Mouse (Mus musculus) mouse embryonic stem cell (cell line): ENCODE data around the gene Asf1a.
"Not testable (repeated sequence)": the region's sequence is repeated elsewhere in the genome, so short reads cannot be mapped to it uniquely, and the experiment has no call there.

Experiments used
- in situ Hi-C, 2 experiments: fragments of 300-500 bp; cut with MboI; formaldehyde crosslinking; loops; 1 replicate in 1 of 2; 3 replicates in 1 of 2; pipeline ENCODE4 v1.14.3; 2019 to 2020; ENCODE audit warnings: low sequenced_read_pairs in 2 of 2, low pct_unique_long_range_greater_than_20kb in 1 of 2, mixed read lengths in 1 of 2; ENCODE audit not compliant: unreplicated experiment in 1 of 2

The Asf1a gene

DNA sequence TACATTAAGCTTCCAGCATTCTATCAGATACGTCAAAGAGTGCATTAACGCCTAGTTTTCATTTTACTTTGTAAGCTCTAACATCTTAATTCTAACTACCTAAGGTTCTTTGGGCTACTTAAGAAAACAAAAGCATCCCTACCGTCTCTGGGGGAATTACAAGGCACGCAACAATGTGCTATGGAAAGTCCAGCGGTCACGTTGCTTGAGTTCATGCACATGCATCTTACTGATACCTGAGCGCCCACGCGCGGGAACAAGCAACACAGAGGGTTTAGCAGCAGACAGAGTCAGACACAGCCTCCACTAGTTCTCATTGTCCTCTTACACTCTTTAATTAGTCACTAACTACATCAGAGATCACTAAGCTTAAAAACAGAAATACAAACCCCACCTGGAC lies 37.6 kb downstream of the Asf1a start:
- in situ Hi-C loops: no loop called here

DNA sequence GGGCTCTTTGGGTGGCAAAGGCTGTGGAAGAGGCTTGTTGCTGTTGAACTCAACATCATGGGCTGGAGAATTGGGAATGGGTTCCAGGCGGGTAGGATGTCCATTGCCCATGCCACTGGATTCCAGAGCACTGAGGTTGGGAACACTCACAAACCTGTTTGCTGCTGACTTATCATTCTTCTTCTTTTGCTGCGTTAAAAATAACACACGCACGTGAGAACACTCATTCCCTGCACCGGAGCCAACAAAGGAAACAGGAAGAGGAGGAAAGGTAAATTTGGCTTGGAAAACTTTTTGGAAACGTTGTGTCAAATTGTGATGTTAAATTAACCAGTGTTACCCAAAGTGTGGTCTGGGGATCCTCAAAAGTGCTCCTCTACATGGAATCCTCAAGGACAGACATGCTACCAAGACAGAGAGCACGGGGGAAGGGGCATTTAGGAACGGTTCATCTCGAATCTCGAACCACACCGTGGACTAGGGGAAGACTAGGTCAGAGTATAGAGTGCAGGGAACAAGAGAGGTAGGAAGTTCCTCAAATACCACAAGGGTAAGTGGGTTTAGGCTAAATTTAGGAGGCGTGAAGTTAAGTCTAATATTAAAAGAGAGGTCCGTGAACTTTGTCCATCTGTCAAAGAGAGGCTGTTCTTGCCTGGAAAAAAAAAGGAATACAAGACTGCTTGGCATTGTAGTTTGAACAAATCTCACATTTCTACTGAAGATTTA lies 38.9 kb downstream of the Asf1a start:
- in situ Hi-C loops: no loop called here

DNA sequence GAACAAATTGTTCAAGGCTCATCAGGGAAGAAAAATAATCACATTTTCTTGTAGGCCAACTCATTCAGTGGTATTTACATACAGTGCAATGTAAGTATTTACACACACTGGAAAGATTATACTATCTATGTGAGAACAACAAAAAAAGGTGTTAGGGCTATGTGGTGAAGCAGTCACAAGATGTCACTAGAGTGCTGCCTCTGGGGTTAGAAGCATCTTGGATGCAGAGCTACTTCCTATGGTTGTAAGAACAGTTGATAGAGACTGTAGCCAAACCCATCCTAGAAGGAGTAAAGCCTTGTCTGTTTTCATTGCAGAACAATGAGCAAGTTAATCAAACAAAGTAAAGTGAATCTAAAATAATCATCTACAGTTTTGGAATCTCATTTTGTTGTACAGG lies 45.0 kb downstream of the Asf1a start:
- in situ Hi-C loops: no loop called here

DNA sequence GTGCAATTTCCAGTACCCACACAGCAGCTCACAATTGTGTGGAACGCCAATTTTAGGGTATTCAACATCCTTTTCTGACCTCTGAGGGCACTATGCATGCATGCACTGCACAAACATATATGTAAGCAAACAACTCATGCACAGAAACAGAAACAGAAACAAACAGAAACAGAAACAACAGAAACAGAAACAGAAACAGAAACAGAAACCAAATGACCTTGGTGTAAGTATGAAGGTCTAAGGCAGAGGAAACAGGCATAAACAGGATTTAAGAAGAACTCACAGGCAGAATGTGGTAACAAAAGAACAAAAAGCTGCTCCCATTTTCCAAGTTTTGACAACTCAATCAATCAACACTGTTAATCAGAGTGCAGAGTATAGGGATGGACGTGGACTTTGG lies 54.1 kb downstream of the Asf1a start:
- in situ Hi-C loops: no loop called here

DNA sequence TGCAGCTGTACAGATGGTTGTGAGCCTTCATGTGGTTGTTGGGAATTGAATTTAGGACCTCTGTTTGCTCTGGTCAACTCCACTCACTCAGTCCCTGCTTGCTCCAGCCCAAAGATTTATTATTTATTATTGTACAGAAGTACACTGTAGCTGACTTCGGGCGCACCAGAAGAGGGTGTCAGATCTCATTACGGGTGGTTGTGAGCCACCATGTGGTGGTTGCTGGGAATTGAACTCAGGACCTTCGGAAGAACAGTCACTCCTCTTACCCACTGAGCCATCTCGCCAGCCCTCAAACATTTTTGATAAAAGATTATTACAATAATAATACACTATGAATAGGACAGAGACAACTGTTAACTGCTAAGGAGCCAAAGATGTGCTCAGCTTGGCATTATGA lies 57.7 kb downstream of the Asf1a start:
- in situ Hi-C loops: not testable (repeated sequence)
